Mouse (Mus musculus): ENCODE measurements around the gene Psrc1.

DNA sequence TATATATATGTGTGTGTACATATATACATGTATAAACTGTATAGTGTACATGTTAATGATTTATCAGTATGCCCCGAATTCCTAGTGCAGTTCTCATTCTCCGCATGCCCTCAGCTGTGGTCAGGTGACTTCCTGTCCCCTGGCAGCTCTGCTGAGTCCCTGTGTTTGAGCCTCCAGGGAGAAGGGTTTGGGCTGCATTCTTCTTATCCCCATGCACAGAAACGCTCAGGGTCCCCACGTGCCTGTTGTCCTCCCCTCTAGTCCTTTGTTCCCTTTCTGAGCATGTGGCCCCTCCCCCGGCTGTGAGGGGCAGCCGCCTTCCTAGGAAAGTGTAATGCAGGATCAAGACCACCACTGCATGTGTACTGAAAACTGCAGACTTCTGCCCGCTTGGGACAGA lies 22.7 kb upstream of the Psrc1 start:
- TF ChIP-seq CTCF (IDR thresholded peaks at IDR 0.05) (no peak), POLR2A (IDR thresholded peaks at IDR 0.05; ENCODE audit: insufficient read depth, low read depth, low read length) (no peak)
